Mouse (Mus musculus) testis, adult 2 months (tissue): ENCODE measurements around the gene Mier2.

Experiments used
- CTCF ChIP-seq: fragments of 200-500 bp; IDR thresholded peaks from 2 replicates; pipeline ENCODE4 v1.5.1; 2012; ENCODE audit warnings: low read depth, mild to moderate bottlenecking, inconsistent platforms, low read length, moderate library complexity; ENCODE audit not compliant: control insufficient read depth, insufficient read depth, insufficient replicate concordance
- POLR2A ChIP-seq: fragments of 200-500 bp; IDR thresholded peaks from 2 replicates; pipeline ENCODE4 v1.6.1; 2012; ENCODE audit warnings: low read depth, mild to moderate bottlenecking, inconsistent platforms, low read length, moderate library complexity; ENCODE audit not compliant: control insufficient read depth

GRCm38 (mm10) chr10:79537781-79538180 is 17.2 kb downstream of the Mier2 start:
- TF ChIP-seq CTCF (no peak), POLR2A (no peak)
